Mouse (Mus musculus) frontal cortex, adult (tissue): ENCODE data around the gene Cpsf4.
"Not testable (repeated sequence)": the region's sequence is repeated elsewhere in the genome, so short reads cannot be mapped to it uniquely, and the experiment has no call there.

ENCODE experiments used
- ATAC-seq: cut with Nextera tagmentation; 2 replicates; pipeline ENCODE4 v1.9.2; 2017; ENCODE audit warnings: mild to moderate bottlenecking, moderate library complexity, mixed read lengths; ENCODE audit not compliant: low TSS enrichment

Cpsf4 gene

GRCm38 (mm10) chr5:145222840-145223239, 55.8 kb downstream of the Cpsf4 start:
- no peak for ATAC-seq

GRCm38 (mm10) chr5:145223395-145223794, 56.4 kb downstream of the Cpsf4 start:
- ATAC-seq, result no peak

- ATAC-seq, result no peak
Measured at GRCm38 (mm10) chr5:145226453-145226852, 59.4 kb downstream of the Cpsf4 start.

GRCm38 (mm10) chr5:145229283-145229682, 62.3 kb downstream of the Cpsf4 start:
- ATAC-seq, result not testable (repeated sequence)

GRCm38 (mm10) chr5:145230641-145231040, 63.6 kb downstream of the Cpsf4 start:
- ATAC-seq, result no peak

- peak; percentile 97 for ATAC-seq
Measured at GRCm38 (mm10) chr5:145231367-145231871, 64.4 kb downstream of the Cpsf4 start, which contains the start of gene Zfp655. Gene Zfp655, plus strand, starts transcription at chr5:145231715.
